Mouse (Mus musculus) cortical plate, adult 2 months (tissue): ENCODE data around the gene Leo1.

Source experiments
- CTCF ChIP-seq: fragments of 200-500 bp; IDR thresholded peaks from 2 replicates; pipeline ENCODE4 v1.5.1; 2011; ENCODE audit warnings: mild to moderate bottlenecking, control low read depth, low read length; ENCODE audit not compliant: insufficient read depth; ENCODE audit errors: extremely low read depth
- POLR2A ChIP-seq: fragments of 200-500 bp; IDR thresholded peaks from 2 replicates; pipeline ENCODE4 v1.6.1; 2011; ENCODE audit warnings: mild to moderate bottlenecking, low read length, control low read depth; ENCODE audit not compliant: insufficient read depth; ENCODE audit errors: extremely low read depth

GRCm38 (mm10) chr9:75424358-75425150, 16.8 kb upstream of the Leo1 start:
- TF ChIP-seq POLR2A (no peak), CTCF (no peak)
